Mouse (Mus musculus) spleen, adult 2 months (tissue): ENCODE measurements around the gene Akap6.

Source experiments
- CTCF ChIP-seq: fragments of 200-500 bp; IDR thresholded peaks from 2 replicates; pipeline ENCODE4 v1.5.1; 2011; ENCODE audit warnings: mild to moderate bottlenecking, inconsistent platforms; ENCODE audit not compliant: insufficient read depth, insufficient read length, insufficient replicate concordance; ENCODE audit errors: extremely low read depth
- POLR2A ChIP-seq: fragments of 200-500 bp; IDR thresholded peaks from 2 replicates; pipeline ENCODE4 v1.6.1; 2011; ENCODE audit warnings: low read depth, low read length, inconsistent platforms

GRCm38 (mm10) chr12:52698276-52698930, 780 bp upstream of the Akap6 start:
- TF ChIP-seq CTCF (no peak), POLR2A (no peak)
